Mouse (Mus musculus) heart, postnatal 10 days (tissue): ENCODE data around the gene Foxc2. TPM values are rescaled to one million over a fixed set of nuclear protein-coding genes. Genes with fewer than 3 reads are reported as not detected.

ENCODE experiments used
- DNase-seq, 2 experiments: peaks; one replicate each; pipeline ENCODE4 v3.0.0; 2021
- intact Hi-C: fragments of 180-260 bp; cut with DNase I; formaldehyde crosslinking; loops from one replicate; pipeline ENCODE4 v1.15.1; 2025
- total RNA-seq, 2 experiments: library from RNA; stranded (reverse); gene quantifications; 2 replicates each; pipeline ENCODE4 v1.2.3; 2021

Foxc2 gene
- total RNA-seq, 2 experiments from 2014 or later = 4.0 TPM

GRCm38 (mm10) chr8:121117906-121118305 is 1.9 kb downstream of the Foxc2 start:
- DNase-seq = peak in 1 of 2 experiments; percentile 32
- intact Hi-C loops = loop anchor here (5.0 kb wide), 1 partner anchor 199 kb away; no protein-coding TSS in a partner anchor

GRCm38 (mm10) chr8:121118634-121119420 is 2.9 kb downstream of the Foxc2 start:
- intact Hi-C loops = loop anchor here (5.0 kb wide), 1 partner anchor 198 kb away; no protein-coding TSS in a partner anchor

GRCm38 (mm10) chr8:121119635-121120455 is 3.9 kb downstream of the Foxc2 start:
- peak in 1 of 2 experiments; percentile 27 for DNase-seq
- intact Hi-C loops = loop anchor here (5.0 kb wide), 1 partner anchor 197 kb away; no protein-coding TSS in a partner anchor

More at GRCm38 (mm10) chr8:121118634-121119420, 2.9 kb downstream of the Foxc2 start:
- peak in 1 of 2 experiments; percentile 27 for DNase-seq

- intact Hi-C loops = no loop called here
- no peak for DNase-seq
Measured at GRCm38 (mm10) chr8:121120456-121121419, 4.8 kb downstream of the Foxc2 start.

- intact Hi-C loops = no loop called here
- no peak for DNase-seq
Measured at GRCm38 (mm10) chr8:121121704-121122103, 5.7 kb downstream of the Foxc2 start.

- no peak for DNase-seq
- intact Hi-C loops = no loop called here
Measured at GRCm38 (mm10) chr8:121122368-121122767, 6.4 kb downstream of the Foxc2 start.

- intact Hi-C loops = no loop called here
- DNase-seq = no peak
Measured at GRCm38 (mm10) chr8:121123113-121123512, 7.1 kb downstream of the Foxc2 start.

GRCm38 (mm10) chr8:121124547-121125239 is 8.7 kb downstream of the Foxc2 start:
- DNase-seq = peak; percentile 39 to 59
- intact Hi-C loops = loop anchor here (5.0 kb wide), 1 partner anchor 88 kb away; no protein-coding TSS in a partner anchor

GRCm38 (mm10) chr8:121125311-121125876 is 9.4 kb downstream of the Foxc2 start:
- DNase-seq = peak; percentile 84 to 86
- intact Hi-C loops = loop anchor here (5.0 kb wide), 1 partner anchor 87 kb away; no protein-coding TSS in a partner anchor

GRCm38 (mm10) chr8:121126191-121126590 is 10.2 kb downstream of the Foxc2 start:
- intact Hi-C loops = loop anchor here (5.0 kb wide), 1 partner anchor 86 kb away; no protein-coding TSS in a partner anchor

GRCm38 (mm10) chr8:121126694-121127093 is 10.7 kb downstream of the Foxc2 start:
- intact Hi-C loops = loop anchor here (5.0 kb wide), 1 partner anchor 86 kb away; no protein-coding TSS in a partner anchor
- no peak for DNase-seq

More at GRCm38 (mm10) chr8:121126191-121126590, 10.2 kb downstream of the Foxc2 start:
- DNase-seq = no peak

- intact Hi-C loops = loop anchor here (5.0 kb wide), 1 partner anchor 85 kb away; no protein-coding TSS in a partner anchor
- DNase-seq = no peak
Measured at GRCm38 (mm10) chr8:121127291-121127701, 11.3 kb downstream of the Foxc2 start.

- intact Hi-C loops = loop anchor here (5.0 kb wide), 1 partner anchor 84 kb away; no protein-coding TSS in a partner anchor
- DNase-seq = no peak
Measured at GRCm38 (mm10) chr8:121127756-121128375, 11.9 kb downstream of the Foxc2 start, which contains the start of gene Foxl1. Gene Foxl1 (plus strand): TSS chr8:121127940.

GRCm38 (mm10) chr8:121128531-121129264 is 12.7 kb downstream of the Foxc2 start:
- intact Hi-C loops = loop anchor here (5.0 kb wide), 1 partner anchor 84 kb away; no protein-coding TSS in a partner anchor
- peak in 1 of 2 experiments; percentile 25 for DNase-seq

GRCm38 (mm10) chr8:121129265-121129940 is 13.4 kb downstream of the Foxc2 start:
- DNase-seq = no peak
- intact Hi-C loops = loop anchor here (5.0 kb wide), 1 partner anchor 83 kb away; no protein-coding TSS in a partner anchor

GRCm38 (mm10) chr8:121130522-121130921 is 14.6 kb downstream of the Foxc2 start:
- peak in 1 of 2 experiments; percentile 64 for DNase-seq
- intact Hi-C loops = no loop called here
